21 mouse cellular contexts compared by ENCODE assay signal in genomic region chr8:86876831-86877230, GRCm38 (mm10). TPM values are rescaled to one million over a fixed set of nuclear protein-coding genes. Genes with fewer than 3 reads are reported as not detected.
DNase-seq lines count a peak whose midpoint lies in the region; ATAC-seq and TF ChIP-seq lines count a peak whose summit lies in the region.
"Had no signal": no experiment of that assay in that cellular context is flagged by ENCODE, and none has a peak within 500 bp of the region (broad histone marks: within the 10 kb centered on the region; RNA-seq: fewer than 3 reads in every experiment).

No protein-coding gene starts in this region.

- no peaks in the 10 kb centered on the region; the same call in 1 of the 2 replicates for H3K4me1 ChIP-seq in forebrain, postnatal 0 days (ENCODE audit: insufficient read depth)

- H3K9me3 ChIP-seq in forebrain, postnatal 0 days (ENCODE audit: low read length), result no peaks in the 10 kb centered on the region
- H3K9me3 ChIP-seq: embryonic facial prominence, embryonic 13.5 days; G1E; heart, embryonic 10.5 days; megakaryocyte, embryonic 14.5 days; midbrain, embryonic 15.5 days had no signal

- no peak overlapping the region for H3K4me2 ChIP-seq in forebrain, postnatal 0 days (ENCODE audit: low read depth)
- H3K4me2 ChIP-seq: embryonic facial prominence, embryonic 13.5 days; hindbrain, embryonic 14.5 days; midbrain, embryonic 15.5 days had no signal

- WGBS in forebrain, postnatal 0 days, result 92% methylated on average over 2 of the region's 2 CpGs

- H3K4me3 ChIP-seq in forebrain, postnatal 0 days (ENCODE audit: low read depth, low read length), result no peak overlapping the region
- H3K4me3 ChIP-seq: embryonic facial prominence, embryonic 13.5 days; heart, embryonic 10.5 days; megakaryocyte, embryonic 14.5 days; midbrain, embryonic 15.5 days had no signal

- no peak for TF ChIP-seq CTCF in forebrain, postnatal 0 days (IDR thresholded peaks at IDR 0.05; ENCODE audit: low read depth)

- peak; percentile 63 to 72 for DNase-seq in kidney, adult 8-10 months
- no peak for DNase-seq in kidney, postnatal 10 days
- DNase-seq in cerebellum, adult 18-20 months, result peak; percentile 72 to 87
- DNase-seq in cerebellum, postnatal 25 days, result peak; percentile 78 to 81
- DNase-seq in forebrain, postnatal 0 days, result no peak
- DNase-seq in layer of hippocampus, postnatal 36 days, result no peak
- no peak for DNase-seq in layer of hippocampus, postnatal 14 days (ENCODE audit: low spot score in 2 of 2)
- DNase-seq: heart, postnatal 14 days; layer of hippocampus, adult 9-11 months; lung, postnatal 10 days; retina, postnatal 1 day; spleen, adult 18-20 months; thymus, adult 2 months had no signal

- no peak for ATAC-seq in forebrain, postnatal 0 days
- ATAC-seq: forebrain, embryonic 16.5 days; intestine, postnatal 0 days; midbrain, embryonic 15.5 days had no signal

- H3K36me3 ChIP-seq in forebrain, postnatal 0 days (ENCODE audit: insufficient read depth), result no peaks in the 10 kb centered on the region; the same call in 1 of the 2 replicates
- H3K36me3 ChIP-seq: midbrain, embryonic 15.5 days had no signal

- no peaks in the 10 kb centered on the region for H3K27me3 ChIP-seq in forebrain, postnatal 0 days (ENCODE audit: insufficient read depth, low read length)
- H3K27me3 ChIP-seq: embryonic facial prominence, embryonic 13.5 days; megakaryocyte, embryonic 14.5 days; midbrain, embryonic 15.5 days had no signal

- H3K9ac ChIP-seq in forebrain, postnatal 0 days, result no peak overlapping the region
- H3K9ac ChIP-seq: embryonic facial prominence, embryonic 13.5 days; hindbrain, embryonic 14.5 days; midbrain, embryonic 15.5 days had no signal

- no peak overlapping the region for H3K27ac ChIP-seq in forebrain, postnatal 0 days (ENCODE audit: low read depth, low read length)
- H3K27ac ChIP-seq: embryonic facial prominence, embryonic 13.5 days; heart, embryonic 10.5 days; hindbrain, embryonic 14.5 days; midbrain, embryonic 15.5 days had no signal

RNA-seq across cellular contexts. Expression of gene N4bp1, which starts 8.2 kb away (rescaled TPM):
- total RNA-seq in forebrain, postnatal 0 days (2014; rRNA removed), result 14.8 and 19.4 TPM in 2 replicates
- 3.0 and 4.5 TPM in 2 replicates for polyA plus RNA-seq in forebrain, postnatal 0 days (2015; fragmentation: Nextera tagmentation; extraction: Ambion mirVana)
- 10 to 100 TPM; 38.5 to 40.9 TPM for total RNA-seq in layer of hippocampus, postnatal 36 days (2021)
- 10 to 100 TPM; 24.8 to 27.5 TPM for total RNA-seq in layer of hippocampus, postnatal 14 days (2021)

Comparison
In these comparisons a context has a peak if more than half of its experiments do, and no peak if none do; other contexts are left out.
1. DNase-seq: peak in kidney, adult 8-10 months (2 of 2), cerebellum, adult 18-20 months (2 of 2) and cerebellum, postnatal 25 days (2 of 2); none in kidney, postnatal 10 days (single experiment), forebrain, postnatal 0 days (single experiment), layer of hippocampus, postnatal 36 days (0 of 2) and layer of hippocampus, postnatal 14 days (0 of 2).